Mouse (Mus musculus) layer of hippocampus, adult 18-20 months (tissue): ENCODE data around the gene Zfp235. TPM values are rescaled to one million over a fixed set of nuclear protein-coding genes. Genes with fewer than 3 reads are reported as not detected.

Experiments used
- total RNA-seq, 2 experiments: library from RNA; stranded (reverse); gene quantifications; 2 replicates each; pipeline ENCODE4 v1.2.3; 2021

Zfp235 gene
- total RNA-seq, 2 experiments from 2014 or later, result 19.4 to 22.5 TPM

Other genes with a start within 250 kb of the Zfp235 start
- not detected for gene Vmn1r178, start 242.2 kb upstream of the Zfp235 start, total RNA-seq
- gene Vmn1r179, start 207.2 kb upstream of the Zfp235 start, total RNA-seq, result not detected
- not detected for gene Vmn1r180, start 183.5 kb upstream of the Zfp235 start, total RNA-seq
- not detected for gene Vmn1r181, start 159.6 kb upstream of the Zfp235 start, total RNA-seq
- gene V1rd19, start 132.5 kb upstream of the Zfp235 start, total RNA-seq, result not detected
- not detected for gene Vmn1r183, start 80.9 kb upstream of the Zfp235 start, total RNA-seq
- 10 to 100 TPM; 45.3 to 48.6 TPM for gene Zfp180, start 52.2 kb upstream of the Zfp235 start, total RNA-seq
- gene Zfp112, start 21.9 kb upstream of the Zfp235 start, total RNA-seq, result 10 to 100 TPM; 10.6 to 11.2 TPM
- 1 to 10 TPM; 2.9 to 4.1 TPM for gene Zfp114, start 40.9 kb downstream of the Zfp235 start, total RNA-seq
- 10 to 100 TPM; 13.1 to 13.2 TPM for gene Zfp111, start 77.3 kb downstream of the Zfp235 start, total RNA-seq
- gene Zfp109, start 103.4 kb downstream of the Zfp235 start, total RNA-seq, result 1 to 10 TPM; 9.2 to 10.0 TPM
- gene Zfp108, start 120.6 kb downstream of the Zfp235 start, total RNA-seq, result 1 to 10 TPM; 8.0 TPM
- 10 to 100 TPM; 13.4 to 14.4 TPM for gene Zfp93, start 136.3 kb downstream of the Zfp235 start, total RNA-seq
- 10 to 100 TPM; 19.8 to 24.9 TPM for gene Zfp61, start 167.1 kb downstream of the Zfp235 start, total RNA-seq
- gene Zfp94, start 182.5 kb downstream of the Zfp235 start, total RNA-seq, result 10 to 100 TPM; 12.1 to 12.7 TPM
- not detected for gene Tescl, start 199.8 kb downstream of the Zfp235 start, total RNA-seq
- gene Lypd5, start 215.0 kb downstream of the Zfp235 start, total RNA-seq, result not detected
- gene Kcnn4, start 236.1 kb downstream of the Zfp235 start, total RNA-seq, result under 1 TPM; 0.36 to 0.72 TPM